ENCODE assay signal across 19 mouse cellular contexts in the genomic region with DNA sequence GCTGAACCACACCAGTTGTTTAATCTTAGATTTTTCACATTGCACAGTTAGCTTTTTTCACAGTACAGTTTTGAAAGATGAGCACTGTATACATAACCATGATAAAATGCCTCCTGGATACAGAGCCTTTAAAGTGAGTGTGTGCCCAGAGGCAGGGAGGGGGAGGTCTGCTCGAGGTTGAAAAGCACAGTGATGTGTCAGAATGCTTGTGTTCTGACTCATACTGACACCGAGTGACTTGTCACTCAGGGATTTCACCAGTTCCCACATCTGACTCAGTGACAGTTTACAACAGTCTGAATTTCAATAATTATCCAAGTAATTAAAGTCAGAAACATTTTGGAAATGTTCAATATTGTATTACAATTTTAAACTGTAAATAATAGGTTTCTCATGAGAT.
A peak's percentile ranks its signal among the peaks of the same experiment; 100 is the strongest.
DNase-seq lines count a peak whose midpoint lies in the region; ATAC-seq and TF ChIP-seq lines count a peak whose summit lies in the region.
"Had no signal": no experiment of that assay in that cellular context is flagged by ENCODE, and none has a peak within 500 bp of the region (broad histone marks: within the 10 kb centered on the region; RNA-seq: fewer than 3 reads in every experiment).

No protein-coding gene starts in this region.

- intact Hi-C loops in heart, adult 2 months (cut with DNase I) = loop anchor here (5.0 kb wide), 1 partner anchor 79 kb away; no protein-coding TSS in a partner anchor

- H3K36me3 ChIP-seq in heart, embryonic 12.5 days = no peaks in the 10 kb centered on the region
- H3K36me3 ChIP-seq in heart, adult 2 months (ENCODE audit: control insufficient read depth, insufficient read depth, low read length) = no peaks in the 10 kb centered on the region
- H3K36me3 ChIP-seq: embryonic facial prominence, embryonic 13.5 days; forebrain, embryonic 10.5 days; heart, embryonic 15.5 days; lung, embryonic 15.5 days; neural tube, embryonic 15.5 days; stomach, embryonic 15.5 days had no signal

- no peak for DNase-seq in heart, adult 2 months
- DNase-seq in 416B (ENCODE audit: low read depth) (peak; percentile 77), NIH3T3 (ENCODE audit: low read depth) (peak; percentile 48)
- peak; percentile 49 for DNase-seq in brain, adult 2 months (ENCODE audit: low read depth, low spot score)
- no peak for DNase-seq in right cerebral cortex, postnatal 36 days (ENCODE audit: low spot score in 2 of 2)
- DNase-seq in embryo, embryonic 10.5 days (ENCODE audit: low spot score) = no peak
- DNase-seq: cerebellum, adult 18-20 months; kidney, adult 11 months; kidney, postnatal 14 days; liver; spleen, adult 18-20 months had no signal

- H3K27ac ChIP-seq in heart, embryonic 12.5 days (ENCODE audit: poor library complexity, severe bottlenecking) = no peak overlapping the region
- H3K27ac ChIP-seq in heart, adult 2 months = no peak overlapping the region
- H3K27ac ChIP-seq: embryonic facial prominence, embryonic 13.5 days; forebrain, embryonic 10.5 days; heart, embryonic 15.5 days; hindbrain, embryonic 14.5 days; lung, embryonic 15.5 days; neural tube, embryonic 15.5 days; stomach, embryonic 15.5 days had no signal

- H3K4me1 ChIP-seq in heart, embryonic 12.5 days (replicated peaks) = no peaks in the 10 kb centered on the region; the same call in 1 of the 2 replicates
- H3K4me1 ChIP-seq in heart, adult 2 months (ENCODE audit: control insufficient read depth, insufficient read depth, low read length) = peaks cover 1% of the 10 kb centered on the region; the same call in 1 of the 2 replicates
- H3K4me1 ChIP-seq: embryonic facial prominence, embryonic 13.5 days; forebrain, embryonic 10.5 days; lung, embryonic 15.5 days; neural tube, embryonic 15.5 days; stomach, embryonic 15.5 days had no signal

- no peaks in the 10 kb centered on the region for H3K27me3 ChIP-seq in heart, embryonic 12.5 days (replicated peaks)
- H3K27me3 ChIP-seq in heart, adult 2 months (ENCODE audit: control insufficient read depth, insufficient read depth, low read length) = no peaks in the 10 kb centered on the region
- H3K27me3 ChIP-seq: embryonic facial prominence, embryonic 13.5 days; heart, embryonic 15.5 days; lung, embryonic 15.5 days; neural tube, embryonic 15.5 days; stomach, embryonic 15.5 days had no signal

- H3K9ac ChIP-seq in heart, embryonic 12.5 days = no peak overlapping the region
- H3K9ac ChIP-seq in heart, adult 2 months (ENCODE audit: low read depth, low read length) = no peak overlapping the region
- H3K9ac ChIP-seq: embryonic facial prominence, embryonic 13.5 days; heart, embryonic 15.5 days; hindbrain, embryonic 14.5 days; lung, embryonic 15.5 days; neural tube, embryonic 15.5 days; stomach, embryonic 15.5 days had no signal

- 4% methylated on average over 2 of the region's 2 CpGs for WGBS in heart, embryonic 12.5 days
- WGBS in heart, adult 2 months = 15% methylated on average over 2 of the region's 2 CpGs

- no peak for TF ChIP-seq EP300 in heart, adult 2 months (IDR thresholded peaks at IDR 0.05; ENCODE audit: insufficient read depth, low read depth, low read length)

- no peaks in the 10 kb centered on the region for H3K79me2 ChIP-seq in heart, adult 2 months (replicated peaks; ENCODE audit: control insufficient read depth, insufficient read depth, low read length)

- H3K4me2 ChIP-seq in heart, embryonic 12.5 days = no peak overlapping the region
- H3K4me2 ChIP-seq: embryonic facial prominence, embryonic 13.5 days; heart, embryonic 15.5 days; hindbrain, embryonic 14.5 days; lung, embryonic 15.5 days; neural tube, embryonic 15.5 days; stomach, embryonic 15.5 days had no signal

- TF ChIP-seq POLR2A in heart, adult 2 months (IDR thresholded peaks at IDR 0.05; ENCODE audit: insufficient read depth, low read depth, low read length) = no peak

- H3K9me3 ChIP-seq in heart, embryonic 12.5 days (replicated peaks) = no peaks in the 10 kb centered on the region
- H3K9me3 ChIP-seq: embryonic facial prominence, embryonic 13.5 days; forebrain, embryonic 10.5 days; heart, embryonic 15.5 days; lung, embryonic 15.5 days; neural tube, embryonic 15.5 days; stomach, embryonic 15.5 days had no signal

- no peak overlapping the region for H3K4me3 ChIP-seq in heart, embryonic 12.5 days
- H3K4me3 ChIP-seq in heart, adult 2 months = no peak overlapping the region
- H3K4me3 ChIP-seq: embryonic facial prominence, embryonic 13.5 days; forebrain, embryonic 10.5 days; heart, embryonic 15.5 days; lung, embryonic 15.5 days; neural tube, embryonic 15.5 days; stomach, embryonic 15.5 days had no signal

- ATAC-seq in heart, embryonic 12.5 days (ENCODE audit: insufficient number of reproducible peaks, low FRiP score) = 0 out of 2 replicates have a peak, but pooled peaks have one; percentile 25

- TF ChIP-seq CTCF in heart, adult 2 months (IDR thresholded peaks at IDR 0.05) = no peak

Comparison
In these comparisons a context has a peak if more than half of its experiments do, and no peak if none do; other contexts are left out.
1. DNase-seq: peak in 416B (single experiment), NIH3T3 (single experiment) and brain, adult 2 months (single experiment); none in heart, adult 2 months (0 of 2), right cerebral cortex, postnatal 36 days (0 of 2) and embryo, embryonic 10.5 days (single experiment).